Mouse (Mus musculus): ENCODE results near the gene Cacnb1. TPM values are rescaled to one million over a fixed set of nuclear protein-coding genes. Genes with fewer than 3 reads are reported as not detected.

Cacnb1 gene
- polyA plus RNA-seq, 1 experiment: 6.1 TPM

GRCm38 (mm10) chr11:98052129-98052988 lies 29.5 kb upstream of the Cacnb1 start:
- Histone ChIP-seq H3ac (ENCODE audit: control insufficient read depth, insufficient read length, low read depth) (peak overlapping the region; percentile 92), H3K27me3 (ENCODE audit: control insufficient read depth, insufficient read depth, insufficient read length) (no peaks in the 10 kb centered on the region), H3K79me2 (ENCODE audit: control insufficient read depth, insufficient read depth) (peaks cover 58% of the 10 kb centered on the region), H3K36me3 (ENCODE audit: control insufficient read depth, insufficient read depth) (peaks cover 25% of the 10 kb centered on the region), H3K79me3 (ENCODE audit: low read depth) (peaks cover 46% of the 10 kb centered on the region), H3K4me3 (ENCODE audit: insufficient read depth, poor library complexity, severe bottlenecking) (peak overlapping the region; percentile 74)
- no peak for TF ChIP-seq USF1 (IDR thresholded peaks at IDR 0.05; ENCODE audit: low read depth)
- peak; percentile 76 for TF ChIP-seq MAX (IDR thresholded peaks at IDR 0.05)

- H3K4me3 ChIP-seq (ENCODE audit: insufficient read depth, poor library complexity, severe bottlenecking): peak overlapping the region; percentile 74
These were observed 28.8 kb upstream of the Cacnb1 start for GRCm38 (mm10) chr11:98051611-98052128.

GRCm38 (mm10) chr11:98050940-98051339 lies 28.1 kb upstream of the Cacnb1 start:
- no peak overlapping the region for H3K4me3 ChIP-seq (ENCODE audit: insufficient read depth, poor library complexity, severe bottlenecking)
- TF ChIP-seq CEBPB (IDR thresholded peaks at IDR 0.05; ENCODE audit: low read depth) (no peak), MYOD1 (IDR thresholded peaks at IDR 0.05; ENCODE audit: control insufficient read depth, insufficient read length, low read depth) (no peak), MAX (IDR thresholded peaks at IDR 0.05) (no peak), FOSL1 (IDR thresholded peaks at IDR 0.05; ENCODE audit: insufficient read depth, low read length, poor library complexity, severe bottlenecking) (no peak), MYOG (IDR thresholded peaks at IDR 0.05; ENCODE audit: control insufficient read depth, extremely low read depth, insufficient read length) (no peak), CTCF (IDR thresholded peaks at IDR 0.05; ENCODE audit: control insufficient read depth, insufficient read depth, insufficient read length) (no peak), USF1 (IDR thresholded peaks at IDR 0.05; ENCODE audit: low read depth) (no peak)
- H3K27me3 ChIP-seq (ENCODE audit: control insufficient read depth, insufficient read depth, insufficient read length): no peaks in the 10 kb centered on the region

More at GRCm38 (mm10) chr11:98051611-98052128, 28.8 kb upstream of the Cacnb1 start:
- no peak for TF ChIP-seq MYOG (IDR thresholded peaks at IDR 0.05; ENCODE audit: control insufficient read depth, extremely low read depth, insufficient read length)
- no peak for TF ChIP-seq CEBPB (IDR thresholded peaks at IDR 0.05; ENCODE audit: low read depth)
- no peak for TF ChIP-seq USF1 (IDR thresholded peaks at IDR 0.05; ENCODE audit: low read depth)
- no peak for TF ChIP-seq FOSL1 (IDR thresholded peaks at IDR 0.05; ENCODE audit: insufficient read depth, low read length, poor library complexity, severe bottlenecking)
- TF ChIP-seq CTCF (IDR thresholded peaks at IDR 0.05; ENCODE audit: control insufficient read depth, insufficient read depth, insufficient read length): no peak
- no peak for TF ChIP-seq MAX (IDR thresholded peaks at IDR 0.05)
- no peak for TF ChIP-seq MYOD1 (IDR thresholded peaks at IDR 0.05; ENCODE audit: control insufficient read depth, insufficient read length, low read depth)
- Histone ChIP-seq H3K79me2 (ENCODE audit: control insufficient read depth, insufficient read depth) (peaks cover 65% of the 10 kb centered on the region), H3K27me3 (ENCODE audit: control insufficient read depth, insufficient read depth, insufficient read length) (no peaks in the 10 kb centered on the region), H3ac (ENCODE audit: control insufficient read depth, insufficient read length, low read depth) (peak overlapping the region; percentile 25), H3K79me3 (ENCODE audit: low read depth) (peaks cover 51% of the 10 kb centered on the region), H3K36me3 (ENCODE audit: control insufficient read depth, insufficient read depth) (peaks cover 29% of the 10 kb centered on the region)

GRCm38 (mm10) chr11:98050520-98050815 lies 27.6 kb upstream of the Cacnb1 start:
- Histone ChIP-seq H3K79me3 (ENCODE audit: low read depth) (peaks cover 63% of the 10 kb centered on the region), H3K79me2 (ENCODE audit: control insufficient read depth, insufficient read depth) (peaks cover 77% of the 10 kb centered on the region), H3K36me3 (ENCODE audit: control insufficient read depth, insufficient read depth) (peaks cover 30% of the 10 kb centered on the region), H3K4me3 (ENCODE audit: insufficient read depth, poor library complexity, severe bottlenecking) (no peak overlapping the region), H3ac (ENCODE audit: control insufficient read depth, insufficient read length, low read depth) (peak overlapping the region; percentile 4), H3K27me3 (ENCODE audit: control insufficient read depth, insufficient read depth, insufficient read length) (no peaks in the 10 kb centered on the region)
- TF ChIP-seq MYOD1 (IDR thresholded peaks at IDR 0.05; ENCODE audit: control insufficient read depth, insufficient read length, low read depth) (no peak), MYOG (IDR thresholded peaks at IDR 0.05; ENCODE audit: control insufficient read depth, extremely low read depth, insufficient read length) (no peak), USF1 (IDR thresholded peaks at IDR 0.05; ENCODE audit: low read depth) (no peak), FOSL1 (IDR thresholded peaks at IDR 0.05; ENCODE audit: insufficient read depth, low read length, poor library complexity, severe bottlenecking) (no peak), CEBPB (IDR thresholded peaks at IDR 0.05; ENCODE audit: low read depth) (no peak), CTCF (IDR thresholded peaks at IDR 0.05; ENCODE audit: control insufficient read depth, insufficient read depth, insufficient read length) (no peak), MAX (IDR thresholded peaks at IDR 0.05) (no peak)

More at GRCm38 (mm10) chr11:98050940-98051339, 28.1 kb upstream of the Cacnb1 start:
- H3K79me3 ChIP-seq (ENCODE audit: low read depth): peaks cover 58% of the 10 kb centered on the region
- peaks cover 30% of the 10 kb centered on the region for H3K36me3 ChIP-seq (ENCODE audit: control insufficient read depth, insufficient read depth)
- peaks cover 72% of the 10 kb centered on the region for H3K79me2 ChIP-seq (ENCODE audit: control insufficient read depth, insufficient read depth)
- peak overlapping the region; percentile 4 for H3ac ChIP-seq (ENCODE audit: control insufficient read depth, insufficient read length, low read depth)

GRCm38 (mm10) chr11:98049672-98050519 lies 27.1 kb upstream of the Cacnb1 start:
- H3K27me3 ChIP-seq (ENCODE audit: control insufficient read depth, insufficient read depth, insufficient read length): no peaks in the 10 kb centered on the region
- peaks cover 82% of the 10 kb centered on the region for H3K79me2 ChIP-seq (ENCODE audit: control insufficient read depth, insufficient read depth)

More at GRCm38 (mm10) chr11:98049672-98050519, 27.1 kb upstream of the Cacnb1 start:
- Histone ChIP-seq H3ac (ENCODE audit: control insufficient read depth, insufficient read length, low read depth) (no peak overlapping the region), H3K79me3 (ENCODE audit: low read depth) (peaks cover 68% of the 10 kb centered on the region), H3K36me3 (ENCODE audit: control insufficient read depth, insufficient read depth) (peaks cover 35% of the 10 kb centered on the region), H3K4me3 (ENCODE audit: insufficient read depth, poor library complexity, severe bottlenecking) (no peak overlapping the region)
- TF ChIP-seq CEBPB (IDR thresholded peaks at IDR 0.05; ENCODE audit: low read depth) (peak; percentile 71), USF1 (IDR thresholded peaks at IDR 0.05; ENCODE audit: low read depth) (no peak), FOSL1 (IDR thresholded peaks at IDR 0.05; ENCODE audit: insufficient read depth, low read length, poor library complexity, severe bottlenecking) (peak; percentile 13), MAX (IDR thresholded peaks at IDR 0.05) (peak; percentile 46), MYOD1 (IDR thresholded peaks at IDR 0.05; ENCODE audit: control insufficient read depth, insufficient read length, low read depth) (peak; percentile 81), CTCF (IDR thresholded peaks at IDR 0.05; ENCODE audit: control insufficient read depth, insufficient read depth, insufficient read length) (no peak), MYOG (IDR thresholded peaks at IDR 0.05; ENCODE audit: control insufficient read depth, extremely low read depth, insufficient read length) (no peak)
